Mouse (Mus musculus): ENCODE measurements around the gene Eif2ak1.

- TF ChIP-seq RAD21 (IDR thresholded peaks at IDR 0.05; ENCODE audit: low read depth, low read length) (no peak), SMC3 (IDR thresholded peaks at IDR 0.05; ENCODE audit: low read depth, low read length) (no peak), MEF2A (IDR thresholded peaks at IDR 0.05; ENCODE audit: borderline replicate concordance, low read depth, low read length) (no peak), SIN3A (IDR thresholded peaks at IDR 0.05; ENCODE audit: low read length) (no peak), CTCF (conservative IDR thresholded peaks at IDR 0.05 in 1 of 2, IDR thresholded peaks at IDR 0.05 in 1 of 2; ENCODE audit: low read depth in 2 of 2, low read length in 2 of 2) (no peak), MAX (IDR thresholded peaks at IDR 0.05; ENCODE audit: low read length) (no peak), USF1 (IDR thresholded peaks at IDR 0.05; ENCODE audit: low read depth, low read length) (no peak), ETS1 (conservative IDR thresholded peaks at IDR 0.05; ENCODE audit: low read depth, low read length) (no peak), POLR2A (IDR thresholded peaks at IDR 0.05; ENCODE audit: low read depth, low read length) (no peak)
Observed at GRCm38 (mm10) chr5:143932831-143933230, 115.2 kb downstream of the Eif2ak1 start, which contains the start of gene Rsph10b.
